Mouse (Mus musculus): ENCODE measurements around the gene Herc1. TPM values are rescaled to one million over a fixed set of nuclear protein-coding genes. Genes with fewer than 3 reads are reported as not detected.

Herc1 gene
- polyA plus RNA-seq (2015; fragmentation: Nextera tagmentation; extraction: Ambion mirVana): 7.7 and 8.8 TPM in 2 replicates

DNA sequence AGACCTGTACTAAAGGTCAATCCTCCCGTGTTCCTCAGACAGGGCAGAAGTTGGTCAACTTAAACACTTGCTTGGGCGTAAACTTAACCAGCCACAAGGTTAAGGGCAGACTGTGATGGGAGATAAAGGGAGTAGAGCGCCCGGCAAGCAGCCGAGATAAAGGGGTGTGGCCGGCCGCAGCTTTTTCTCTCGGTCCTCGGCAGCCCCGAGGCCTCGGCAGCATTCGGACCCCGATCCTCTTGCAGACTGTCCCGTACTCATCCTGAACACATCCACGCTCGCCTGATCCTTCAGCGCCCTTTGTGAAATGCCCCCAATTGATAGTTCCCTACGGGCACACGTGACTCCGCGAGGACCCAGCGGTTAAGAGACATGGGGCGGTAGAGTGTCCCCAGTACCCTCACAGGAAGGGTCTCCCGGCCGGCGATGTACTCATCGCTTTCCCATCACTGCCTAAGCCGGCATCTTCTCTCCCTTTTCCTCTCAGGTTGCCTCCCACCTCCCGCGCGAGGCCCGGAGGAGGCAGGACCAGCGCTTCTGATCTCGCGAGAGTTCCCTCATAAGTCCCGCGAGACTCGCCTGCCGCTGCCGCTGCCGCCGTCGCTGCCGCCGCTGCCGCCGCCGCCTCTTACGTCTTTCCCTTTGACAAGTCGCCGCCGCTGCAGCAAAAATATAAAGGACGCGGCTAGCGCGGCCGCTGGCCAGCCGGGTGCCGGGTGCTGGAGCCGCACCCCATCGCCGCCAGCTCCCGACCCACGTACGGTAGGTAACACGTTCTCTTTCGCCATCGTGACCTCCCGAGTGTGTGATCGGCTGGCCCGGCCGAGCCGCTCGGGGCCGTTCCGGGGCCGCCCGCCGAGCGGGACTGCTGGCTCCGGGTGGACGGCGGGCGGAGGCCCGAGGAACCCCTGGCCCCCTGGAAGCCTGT is at the start of gene Herc1:
Gene Herc1, plus strand, starts transcription at position 591 of the 928 bp plus-strand sequence.

DNA sequence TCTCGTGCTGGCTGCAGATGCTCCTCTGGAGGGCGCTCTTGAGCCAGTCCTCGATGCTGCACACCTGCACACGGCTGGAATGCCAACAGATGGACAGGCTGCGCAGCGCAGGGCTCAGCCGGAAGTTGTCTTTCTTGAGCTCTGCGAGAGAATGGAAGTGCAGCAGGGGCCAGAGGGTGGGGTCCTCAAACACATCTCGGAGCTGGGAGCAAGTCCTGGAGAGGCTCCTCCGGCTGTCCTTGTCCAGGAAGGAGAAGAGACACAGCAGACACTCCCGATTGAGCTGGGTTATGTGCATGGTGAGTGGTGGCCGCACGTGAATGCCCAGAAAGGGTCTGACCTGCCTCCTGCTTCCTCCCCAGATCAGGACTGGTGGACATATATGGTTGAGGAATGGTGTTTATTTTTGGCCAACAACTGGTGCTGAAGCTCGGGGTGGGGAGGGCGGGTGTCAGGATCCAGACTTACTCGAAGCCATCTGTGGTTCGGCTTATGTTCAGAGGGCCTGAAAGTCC is 164.1 kb downstream of the Herc1 start, which contains the start of gene Fbxl22:
Gene Fbxl22, minus strand, starts transcription at position 338 of the 515 bp plus-strand sequence.

Other genes starting within 250 kb of the Herc1 start
- 75.9 and 83.1 TPM in 2 replicates for gene Snx1, start 223.9 kb upstream of the Herc1 start, polyA plus RNA-seq (2015; fragmentation: Nextera tagmentation; extraction: Ambion mirVana)
- 99.3 and 111 TPM in 2 replicates for gene Ciao2a, start 223.8 kb upstream of the Herc1 start, polyA plus RNA-seq (2015; fragmentation: Nextera tagmentation; extraction: Ambion mirVana)
- 4.2 and 5.3 TPM in 2 replicates for gene Dapk2, start 192.2 kb upstream of the Herc1 start, polyA plus RNA-seq (2015; fragmentation: Nextera tagmentation; extraction: Ambion mirVana)
- 50.7 and 59.9 TPM in 2 replicates for gene Fbxl22, start 164.1 kb downstream of the Herc1 start, polyA plus RNA-seq (2015; fragmentation: Nextera tagmentation; extraction: Ambion mirVana)
- 14.0 and 15.0 TPM in 2 replicates for gene Usp3, start 242.7 kb downstream of the Herc1 start, polyA plus RNA-seq (2015; fragmentation: Nextera tagmentation; extraction: Ambion mirVana)